Mouse (Mus musculus) limb, embryonic 14.5 days (tissue): ENCODE measurements around the gene Fam133b. TPM values are rescaled to one million over a fixed set of nuclear protein-coding genes. Genes with fewer than 3 reads are reported as not detected.

Experiments used
- ATAC-seq: fragments of 200-750 bp; cut with Nextera tagmentation; 2 replicates; pipeline ENCODE4 v1.8.0; 2017; ENCODE audit warnings: low read depth, moderate number of reproducible peaks, moderate TSS enrichment; ENCODE audit not compliant: low FRiP score
- DNase-seq: peaks from one replicate; pipeline ENCODE4 v3.0.0-alpha.2; 2015; ENCODE audit warnings: low spot score
- H3K27ac ChIP-seq: fragments of 300-500 bp; sonication (generic); replicated peaks from 2 replicates; pipeline ENCODE4 v1.5.1; 2014; ENCODE audit warnings: low read depth, mild to moderate bottlenecking, low read length, moderate library complexity, mixed read lengths
- H3K27me3 ChIP-seq: fragments of 300-500 bp; sonication (generic); 2 replicates; pipeline ENCODE4 v1.6.1; 2014; ENCODE audit warnings: low read length, mixed read lengths; ENCODE audit not compliant: control insufficient read depth, insufficient read depth
- H3K36me3 ChIP-seq: fragments of 300-500 bp; sonication (generic); 2 replicates; pipeline ENCODE4 v1.6.1; 2014; ENCODE audit warnings: mild to moderate bottlenecking, low read length, moderate library complexity, mixed read lengths; ENCODE audit not compliant: control insufficient read depth, insufficient read depth
- H3K4me1 ChIP-seq: fragments of 300-500 bp; sonication (generic); 2 replicates; pipeline ENCODE4 v1.6.1; 2014; ENCODE audit warnings: antibody characterized with exemption, low read length, mixed read lengths; ENCODE audit not compliant: control insufficient read depth, insufficient read depth
- H3K4me2 ChIP-seq: fragments of 300-500 bp; sonication (generic); replicated peaks from 2 replicates; pipeline ENCODE4 v1.6.1; 2014; ENCODE audit warnings: low read depth, mild to moderate bottlenecking, low read length, moderate library complexity; ENCODE audit not compliant: severe bottlenecking
- H3K4me3 ChIP-seq: fragments of 300-500 bp; sonication (generic); replicated peaks from 2 replicates; pipeline ENCODE4 v1.5.1; 2014; ENCODE audit warnings: low read length
- H3K9ac ChIP-seq: fragments of 300-500 bp; sonication (generic); 2 replicates; pipeline ENCODE4 v1.6.1; 2014; ENCODE audit warnings: mild to moderate bottlenecking, low read depth, low read length, moderate library complexity; ENCODE audit not compliant: severe bottlenecking
- H3K9me3 ChIP-seq: fragments of 300-500 bp; sonication (generic); 2 replicates; pipeline ENCODE4 v1.6.1; 2016; ENCODE audit warnings: low read length; ENCODE audit not compliant: control insufficient read depth
- POLR2A ChIP-seq: fragments of 200-500 bp; IDR thresholded peaks from 2 replicates; pipeline ENCODE4 v1.8.0; 2012; ENCODE audit warnings: inconsistent platforms, mild to moderate bottlenecking, moderate library complexity, borderline replicate concordance; ENCODE audit not compliant: insufficient read depth, insufficient read length; ENCODE audit errors: extremely low read depth
- WGBS: fragments of 180-500 bp; shearing (Covaris S2); extraction: QIAGEN DNeasy Blood & Tissue Kit; methylation state at CpG from one replicate; pipeline ENCODE4 v1.1.7; 2014; 5-methylcytosine and 5-hydroxymethylcytosine counted together
- polyA plus RNA-seq, 2 experiments: library from polyadenylated mRNA; depleted of rRNA in 1 of 2; stranded (reverse) in 1 of 2; unstranded in 1 of 2; fragments of >200 nt; fragmentation: Nextera tagmentation in 1 of 2; extraction: Ambion mirVana in 1 of 2; gene quantifications; 2 replicates each; pipeline versions ENCODE4 v1.2.1 to v1.2.3; 2012 to 2014

Fam133b gene
- polyA plus RNA-seq, 2 experiments = 29.2 to 32.1 TPM

DNA sequence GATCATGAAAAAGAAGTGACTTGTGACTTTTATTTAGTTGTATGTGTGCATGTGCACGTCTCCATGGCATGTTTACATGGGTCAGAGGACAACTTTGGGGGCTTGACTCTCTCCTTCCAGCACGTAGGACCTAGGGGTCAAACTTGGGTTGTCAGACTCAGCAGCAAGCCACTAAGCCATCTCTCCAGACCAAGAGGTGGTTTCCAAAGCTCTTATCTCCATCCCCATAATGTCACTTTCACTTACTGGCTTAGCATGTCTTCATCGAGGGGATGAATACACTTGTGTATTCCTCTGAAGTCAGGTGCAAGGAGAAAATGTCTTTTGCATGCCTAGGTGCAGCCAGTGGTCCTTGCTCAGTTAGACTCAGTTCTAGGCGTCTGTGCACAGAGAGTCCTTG is 39.2 kb upstream of the Fam133b start:
- DNase-seq (no peak), ATAC-seq (no peak)
- Histone ChIP-seq H3K4me3 (no peak overlapping the region), H3K27me3 (no peaks in the 10 kb centered on the region), H3K4me1 (peaks cover 11% of the 10 kb centered on the region), H3K27ac (no peak overlapping the region), H3K9ac (no peak overlapping the region), H3K4me2 (no peak overlapping the region), H3K9me3 (no peaks in the 10 kb centered on the region), H3K36me3 (no peaks in the 10 kb centered on the region)
- WGBS = 71% methylated on average over 4 of the region's 4 CpGs
- TF ChIP-seq POLR2A = no peak

- ATAC-seq (no peak), DNase-seq (no peak)
- no peak for TF ChIP-seq POLR2A
- Histone ChIP-seq H3K27me3 (no peaks in the 10 kb centered on the region), H3K27ac (no peak overlapping the region), H3K9ac (no peak overlapping the region), H3K9me3 (no peaks in the 10 kb centered on the region), H3K4me2 (no peak overlapping the region), H3K4me3 (no peak overlapping the region), H3K4me1 (peaks cover 11% of the 10 kb centered on the region), H3K36me3 (no peaks in the 10 kb centered on the region)
- WGBS = 80% methylated on average over 2 of the region's 2 CpGs
Observed at GRCm38 (mm10) chr5:3505553-3505952, 38.1 kb upstream of the Fam133b start.

DNA sequence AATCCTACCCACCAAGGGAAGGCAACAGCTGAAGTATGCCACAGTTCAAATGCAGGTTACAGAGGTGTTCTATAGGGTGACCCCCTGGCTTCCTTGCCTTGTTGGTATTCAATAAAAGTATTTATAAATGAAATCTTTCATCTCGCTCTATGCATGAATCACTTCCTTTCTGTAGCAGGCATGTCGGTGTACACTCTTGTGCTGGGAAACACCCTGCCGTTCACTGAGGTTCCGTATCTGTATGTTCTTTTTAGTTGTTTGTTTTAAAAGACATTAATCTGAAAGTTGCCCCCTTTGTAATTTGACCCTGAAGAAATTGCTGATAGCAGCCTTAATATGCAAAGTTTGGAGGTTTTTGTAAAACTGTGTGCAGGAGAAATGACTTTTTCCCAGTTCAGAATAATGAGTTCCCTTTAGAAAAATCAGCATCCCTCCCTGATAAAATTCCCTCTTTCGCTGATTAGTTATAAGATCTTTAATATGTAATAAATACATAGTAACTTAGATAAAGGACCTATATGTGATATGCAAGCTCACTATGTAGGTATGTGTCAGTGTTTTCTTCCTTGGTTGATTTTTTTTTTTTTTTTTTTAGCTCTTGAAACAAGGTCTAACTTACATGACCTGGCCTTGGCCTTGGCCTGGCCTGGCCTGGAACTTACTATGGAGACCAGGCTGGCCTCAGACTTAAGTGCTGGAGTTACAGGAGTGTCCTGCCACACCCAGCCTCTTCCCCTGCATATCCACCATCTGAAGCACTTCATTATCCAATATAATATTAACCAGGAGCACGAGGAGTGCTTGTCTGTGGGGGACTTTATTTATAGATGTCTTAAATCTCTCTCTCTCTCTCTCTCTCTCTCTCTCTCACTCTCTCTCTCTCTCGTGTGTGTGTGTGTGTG is 34.9 kb upstream of the Fam133b start:
- ATAC-seq = no peak
- Histone ChIP-seq H3K27me3 (no peaks in the 10 kb centered on the region), H3K36me3 (no peaks in the 10 kb centered on the region), H3K27ac (no peak overlapping the region), H3K4me2 (no peak overlapping the region), H3K9me3 (no peaks in the 10 kb centered on the region), H3K4me1 (peaks cover 7% of the 10 kb centered on the region), H3K4me3 (no peak overlapping the region), H3K9ac (no peak overlapping the region)
- 60% methylated on average over 7 of the region's 7 CpGs for WGBS
- TF ChIP-seq POLR2A = no peak
- DNase-seq = no peak

- WGBS = 87% methylated on average over 3 of the region's 3 CpGs
- H3K9me3 ChIP-seq = no peaks in the 10 kb centered on the region
- ATAC-seq = no peak
- H3K36me3 ChIP-seq = no peaks in the 10 kb centered on the region
- no peak for DNase-seq
- no peak overlapping the region for H3K4me3 ChIP-seq
- peaks cover 7% of the 10 kb centered on the region for H3K4me1 ChIP-seq
- TF ChIP-seq POLR2A = no peak
- H3K4me2 ChIP-seq = no peak overlapping the region
- no peak overlapping the region for H3K27ac ChIP-seq
- H3K27me3 ChIP-seq = no peaks in the 10 kb centered on the region
- no peak overlapping the region for H3K9ac ChIP-seq
Observed at GRCm38 (mm10) chr5:3509503-3509902, 34.1 kb upstream of the Fam133b start.

DNA sequence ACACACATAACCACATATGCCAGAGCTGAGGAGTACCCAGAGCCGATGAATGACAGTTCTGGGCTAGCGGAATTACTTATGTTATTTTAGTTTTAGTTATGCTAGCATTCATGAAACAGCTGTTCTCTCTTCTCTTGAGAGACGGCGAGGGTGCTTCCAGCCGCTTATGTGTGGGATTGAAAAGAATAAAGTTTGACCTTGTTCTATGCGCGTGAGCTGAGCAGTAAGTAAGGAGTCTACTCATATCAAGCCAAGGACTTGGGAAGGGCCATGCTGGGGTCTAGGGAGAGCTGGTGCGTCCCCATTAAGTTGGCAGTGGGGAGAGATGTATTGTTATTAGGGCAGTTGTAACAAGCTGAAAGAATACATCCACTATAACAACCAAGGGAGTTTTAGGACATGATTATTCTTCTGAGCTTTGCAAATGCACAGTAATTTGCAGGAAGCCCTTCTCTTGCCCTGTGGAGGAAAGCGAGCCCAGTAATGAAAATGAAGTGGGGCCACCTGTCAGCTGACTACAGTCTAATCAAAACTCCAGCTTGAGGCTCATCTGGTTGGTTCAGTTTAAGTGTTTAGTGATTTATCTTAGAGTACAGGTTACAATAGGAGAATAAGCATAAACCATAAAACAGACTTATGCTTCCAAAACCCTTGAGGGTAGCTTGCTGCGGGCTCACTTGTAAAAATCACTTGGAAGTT is 32.4 kb upstream of the Fam133b start:
- no peak for TF ChIP-seq POLR2A
- no peaks in the 10 kb centered on the region for H3K9me3 ChIP-seq
- H3K27me3 ChIP-seq = no peaks in the 10 kb centered on the region
- H3K27ac ChIP-seq = no peak overlapping the region
- DNase-seq = no peak
- no peak for ATAC-seq
- H3K4me2 ChIP-seq = no peak overlapping the region
- H3K4me3 ChIP-seq = no peak overlapping the region
- peaks cover 3% of the 10 kb centered on the region; the same call in 1 of the 2 replicates for H3K4me1 ChIP-seq
- H3K36me3 ChIP-seq = no peaks in the 10 kb centered on the region
- H3K9ac ChIP-seq = no peak overlapping the region
- WGBS = 59% methylated on average over 10 of the region's 10 CpGs
